Mouse (Mus musculus) heart, postnatal 0 days (tissue): Measurements from ENCODE around the gene Smim5.

Experiments used
- CTCF ChIP-seq: IDR thresholded peaks from 2 replicates; pipeline ENCODE4 v1.5.1; 2016; ENCODE audit warnings: antibody characterized with exemption, control low read depth, low read depth
- EP300 ChIP-seq: IDR thresholded peaks from 2 replicates; pipeline ENCODE4 v1.6.1; 2016; ENCODE audit warnings: antibody characterized with exemption, low read depth

GRCm38 (mm10) chr11:115858354-115858753 is 41.4 kb upstream of the Smim5 start, which contains the start of gene Myo15b:
- TF ChIP-seq CTCF (no peak), EP300 (no peak)
